Mouse (Mus musculus) hindbrain, embryonic 16.5 days (tissue): ENCODE results near the gene Rab35. TPM values are rescaled to one million over a fixed set of nuclear protein-coding genes. Genes with fewer than 3 reads are reported as not detected.

Experiments used
- ATAC-seq: fragments of 200-750 bp; cut with Nextera tagmentation; 2 replicates; pipeline ENCODE4 v1.8.0; 2017; ENCODE audit warnings: moderate TSS enrichment, moderate library complexity
- H3K27ac ChIP-seq: fragments of 300-500 bp; sonication (generic); 2 replicates; pipeline ENCODE4 v1.5.1; 2014; ENCODE audit warnings: low read depth, mild to moderate bottlenecking, control low read depth, low read length, moderate library complexity
- H3K27me3 ChIP-seq: fragments of 300-500 bp; sonication (generic); replicated peaks from 2 replicates; pipeline ENCODE4 v1.6.1; 2014; ENCODE audit warnings: low read length; ENCODE audit not compliant: control insufficient read depth, insufficient read depth
- H3K36me3 ChIP-seq: fragments of 300-500 bp; sonication (generic); 2 replicates; pipeline ENCODE4 v1.6.1; 2014; ENCODE audit warnings: mild to moderate bottlenecking, low read length, moderate library complexity, mixed read lengths; ENCODE audit not compliant: control insufficient read depth, insufficient read depth
- H3K4me1 ChIP-seq: fragments of 300-500 bp; sonication (generic); 2 replicates; pipeline ENCODE4 v1.6.1; 2014; ENCODE audit warnings: low read depth, low read length; ENCODE audit not compliant: control insufficient read depth, insufficient read depth
- H3K4me2 ChIP-seq: fragments of 300-500 bp; sonication (generic); 2 replicates; pipeline ENCODE4 v1.6.1; 2014; ENCODE audit warnings: mild to moderate bottlenecking, low read length, control low read depth, moderate library complexity
- H3K4me3 ChIP-seq: fragments of 300-500 bp; sonication (generic); 2 replicates; pipeline ENCODE4 v1.5.1; 2014; ENCODE audit warnings: mild to moderate bottlenecking, low read length, control low read depth, moderate library complexity
- H3K9ac ChIP-seq: fragments of 300-500 bp; sonication (generic); 2 replicates; pipeline ENCODE4 v1.6.1; 2014; ENCODE audit warnings: low read depth, mild to moderate bottlenecking, control low read depth, low read length, moderate library complexity
- H3K9me3 ChIP-seq: fragments of 300-500 bp; sonication (generic); 2 replicates; pipeline ENCODE4 v1.6.1; 2014; ENCODE audit warnings: mild to moderate bottlenecking, low read length, moderate library complexity; ENCODE audit not compliant: control insufficient read depth
- WGBS: fragments of 180-500 bp; shearing (Covaris S2); extraction: QIAGEN DNeasy Blood & Tissue Kit; methylation state at CpG from one replicate; pipeline ENCODE4 v1.1.7; 2014; 5-methylcytosine and 5-hydroxymethylcytosine counted together
- polyA plus RNA-seq: library from polyadenylated mRNA; unstranded; fragments of >200 nt; fragmentation: Nextera tagmentation; extraction: Ambion mirVana; gene quantifications from 2 replicates; pipeline ENCODE4 v1.2.1, GENCODE M21; 2015

The Rab35 gene
- 8.3 and 14.6 TPM in 2 replicates for polyA plus RNA-seq

GRCm38 (mm10) chr5:115631505-115632357, at the start of gene Rab35:
TSS of gene Rab35 (plus strand) at chr5:115631908.
- peak within 1 kb of the TSS; percentile 93 for H3K4me3 ChIP-seq

GRCm38 (mm10) chr5:115585616-115586015, 46.1 kb upstream of the Rab35 start:
- Histone ChIP-seq H3K4me1 (no peaks in the 10 kb centered on the region), H3K9ac (no peak overlapping the region), H3K36me3 (peaks cover 80% of the 10 kb centered on the region), H3K4me2 (no peak overlapping the region), H3K9me3 (peaks cover 3% of the 10 kb centered on the region; the same call in 1 of the 2 replicates), H3K4me3 (no peak overlapping the region), H3K27ac (no peak overlapping the region), H3K27me3 (no peaks in the 10 kb centered on the region)
- ATAC-seq, result no peak
- WGBS, result 87% methylated on average over 12 of the region's 12 CpGs

More at GRCm38 (mm10) chr5:115631505-115632357, at the start of gene Rab35:
- WGBS, result under 1% methylated on average over 58 of the region's 125 CpGs
- Histone ChIP-seq H3K9ac (peak within 1 kb of the TSS; percentile 92), H3K4me1 (peaks cover 25% of the 10 kb centered on the region), H3K27me3 (no peaks in the 10 kb centered on the region), H3K9me3 (no peaks in the 10 kb centered on the region), H3K36me3 (no peaks in the 10 kb centered on the region), H3K27ac (peak within 1 kb of the TSS; percentile 92), H3K4me2 (peak within 1 kb of the TSS; percentile 82)
- ATAC-seq, result peak; percentile 90

- peaks cover 77% of the 10 kb centered on the region for H3K36me3 ChIP-seq
- no peaks in the 10 kb centered on the region for H3K4me1 ChIP-seq
- no peak overlapping the region for H3K4me3 ChIP-seq
- peaks cover 3% of the 10 kb centered on the region; the same call in 1 of the 2 replicates for H3K9me3 ChIP-seq
- H3K27ac ChIP-seq, result no peak overlapping the region
- no peaks in the 10 kb centered on the region for H3K27me3 ChIP-seq
- no peak overlapping the region for H3K9ac ChIP-seq
- 68% methylated on average over 15 of the region's 15 CpGs for WGBS
- H3K4me2 ChIP-seq, result no peak overlapping the region
- ATAC-seq, result no peak
Measured at GRCm38 (mm10) chr5:115586166-115586565, 45.5 kb upstream of the Rab35 start.

GRCm38 (mm10) chr5:115586780-115587179, 44.9 kb upstream of the Rab35 start:
- Histone ChIP-seq H3K4me2 (no peak overlapping the region), H3K4me1 (no peaks in the 10 kb centered on the region), H3K9ac (no peak overlapping the region), H3K4me3 (no peak overlapping the region), H3K27ac (no peak overlapping the region), H3K27me3 (no peaks in the 10 kb centered on the region), H3K9me3 (peaks cover 3% of the 10 kb centered on the region; the same call in 1 of the 2 replicates), H3K36me3 (peaks cover 76% of the 10 kb centered on the region)
- WGBS, result 94% methylated on average over 2 of the region's 2 CpGs
- no peak for ATAC-seq

- Histone ChIP-seq H3K4me1 (no peaks in the 10 kb centered on the region), H3K9ac (no peak overlapping the region), H3K4me3 (no peak overlapping the region), H3K27ac (no peak overlapping the region), H3K27me3 (no peaks in the 10 kb centered on the region), H3K4me2 (no peak overlapping the region), H3K36me3 (peaks cover 70% of the 10 kb centered on the region), H3K9me3 (no peaks in the 10 kb centered on the region)
- 85% methylated on average over 11 of the region's 11 CpGs for WGBS
- ATAC-seq, result no peak
Measured at GRCm38 (mm10) chr5:115591028-115591427, 40.7 kb upstream of the Rab35 start.

- Histone ChIP-seq H3K9ac (no peak overlapping the region), H3K9me3 (no peaks in the 10 kb centered on the region), H3K27ac (no peak overlapping the region), H3K27me3 (no peaks in the 10 kb centered on the region), H3K36me3 (peaks cover 70% of the 10 kb centered on the region), H3K4me3 (no peak overlapping the region), H3K4me2 (no peak overlapping the region), H3K4me1 (no peaks in the 10 kb centered on the region)
- no peak for ATAC-seq
- WGBS, result 98% methylated on average over 2 of the region's 2 CpGs
Measured at GRCm38 (mm10) chr5:115591506-115591905, 40.2 kb upstream of the Rab35 start.

GRCm38 (mm10) chr5:115603561-115603960, 28.1 kb upstream of the Rab35 start:
- H3K9me3 ChIP-seq, result no peaks in the 10 kb centered on the region
- ATAC-seq, result no peak
- H3K27me3 ChIP-seq, result no peaks in the 10 kb centered on the region
- no peak overlapping the region for H3K4me3 ChIP-seq
- H3K36me3 ChIP-seq, result peaks cover 51% of the 10 kb centered on the region
- no peaks in the 10 kb centered on the region for H3K4me1 ChIP-seq
- H3K9ac ChIP-seq, result no peak overlapping the region
- WGBS, result 94% methylated on average over 6 of the region's 6 CpGs
- H3K4me2 ChIP-seq, result no peak overlapping the region
- H3K27ac ChIP-seq, result no peak overlapping the region

- no peak overlapping the region for H3K4me3 ChIP-seq
- ATAC-seq, result no peak
- H3K4me1 ChIP-seq, result no peaks in the 10 kb centered on the region
- H3K4me2 ChIP-seq, result no peak overlapping the region
- 93% methylated on average over 11 of the region's 11 CpGs for WGBS
- H3K9me3 ChIP-seq, result no peaks in the 10 kb centered on the region
- H3K36me3 ChIP-seq, result peaks cover 78% of the 10 kb centered on the region
- no peak overlapping the region for H3K27ac ChIP-seq
- H3K9ac ChIP-seq, result no peak overlapping the region
- H3K27me3 ChIP-seq, result no peaks in the 10 kb centered on the region
Measured at GRCm38 (mm10) chr5:115611566-115611965, 20.1 kb upstream of the Rab35 start.

GRCm38 (mm10) chr5:115613332-115613731, 18.4 kb upstream of the Rab35 start:
- Histone ChIP-seq H3K36me3 (peaks cover 86% of the 10 kb centered on the region), H3K4me3 (no peak overlapping the region), H3K9me3 (no peaks in the 10 kb centered on the region), H3K27ac (no peak overlapping the region), H3K4me1 (no peaks in the 10 kb centered on the region), H3K9ac (no peak overlapping the region), H3K4me2 (no peak overlapping the region), H3K27me3 (no peaks in the 10 kb centered on the region)
- ATAC-seq, result no peak
- 93% methylated on average over 9 of the region's 9 CpGs for WGBS
